Mouse (Mus musculus): Measurements from ENCODE around the gene Ifrd2. TPM values are rescaled to one million over a fixed set of nuclear protein-coding genes. Genes with fewer than 3 reads are reported as not detected.
"Not testable (repeated sequence)": the region's sequence is repeated elsewhere in the genome, so short reads cannot be mapped to it uniquely, and the experiment has no call there.

The Ifrd2 gene
- total RNA-seq, 2 experiments from 2014 or later: 122 to 249 TPM

GRCm38 (mm10) chr9:107551117-107551889 is 36.1 kb upstream of the Ifrd2 start, which contains the start of gene Rassf1:
TSS of gene Rassf1 (plus strand) at chr9:107551555.
- ATAC-seq (replicated peaks; ENCODE audit: low FRiP score, poor library complexity, severe bottlenecking): peak; percentile 53

- ATAC-seq (replicated peaks; ENCODE audit: low FRiP score, poor library complexity, severe bottlenecking): no peak
These were observed 35.5 kb upstream of the Ifrd2 start for GRCm38 (mm10) chr9:107551890-107552355.

GRCm38 (mm10) chr9:107552690-107553393 is 34.6 kb upstream of the Ifrd2 start:
- no peak for ATAC-seq (replicated peaks; ENCODE audit: low FRiP score, poor library complexity, severe bottlenecking)

- no peak for ATAC-seq (replicated peaks; ENCODE audit: low FRiP score, poor library complexity, severe bottlenecking)
These were observed 33.7 kb upstream of the Ifrd2 start for GRCm38 (mm10) chr9:107553541-107554318.

GRCm38 (mm10) chr9:107554319-107554825 is 33.1 kb upstream of the Ifrd2 start:
- ATAC-seq (replicated peaks; ENCODE audit: low FRiP score, poor library complexity, severe bottlenecking): peak; percentile 89

GRCm38 (mm10) chr9:107555031-107555457 is 32.4 kb upstream of the Ifrd2 start:
- 0 out of 2 replicates have a peak, but pooled peaks have one; percentile 1 for ATAC-seq (replicated peaks; ENCODE audit: low FRiP score, poor library complexity, severe bottlenecking)

- ATAC-seq (replicated peaks; ENCODE audit: low FRiP score, poor library complexity, severe bottlenecking): no peak
These were observed 31.7 kb upstream of the Ifrd2 start for GRCm38 (mm10) chr9:107555701-107556100.

- ATAC-seq (replicated peaks; ENCODE audit: low FRiP score, poor library complexity, severe bottlenecking): no peak
These were observed 31.1 kb upstream of the Ifrd2 start for GRCm38 (mm10) chr9:107556346-107556745.

GRCm38 (mm10) chr9:107563029-107563581 is 24.3 kb upstream of the Ifrd2 start, which contains the start of gene Tusc2:
TSS of gene Tusc2 (plus strand) at chr9:107563255.
- peak; percentile 90 for ATAC-seq (replicated peaks; ENCODE audit: low FRiP score, poor library complexity, severe bottlenecking)

GRCm38 (mm10) chr9:107565556-107565955 is 21.9 kb upstream of the Ifrd2 start:
- not testable (repeated sequence) for ATAC-seq (replicated peaks; ENCODE audit: low FRiP score, poor library complexity, severe bottlenecking)

GRCm38 (mm10) chr9:107566041-107566709 is 21.3 kb upstream of the Ifrd2 start:
- ATAC-seq (replicated peaks; ENCODE audit: low FRiP score, poor library complexity, severe bottlenecking): 0 out of 2 replicates have a peak, but pooled peaks have one; percentile 36

- no peak for ATAC-seq (replicated peaks; ENCODE audit: low FRiP score, poor library complexity, severe bottlenecking)
These were observed 20.6 kb upstream of the Ifrd2 start for GRCm38 (mm10) chr9:107566855-107567254.

GRCm38 (mm10) chr9:107567702-107568319 is 19.6 kb upstream of the Ifrd2 start, which contains the start of gene Hyal2:
TSS of gene Hyal2 (plus strand) at chr9:107567945.
- no peak for ATAC-seq (replicated peaks; ENCODE audit: low FRiP score, poor library complexity, severe bottlenecking)

GRCm38 (mm10) chr9:107568331-107569261 is 18.8 kb upstream of the Ifrd2 start:
- ATAC-seq (replicated peaks; ENCODE audit: low FRiP score, poor library complexity, severe bottlenecking): peak; percentile 76

GRCm38 (mm10) chr9:107569270-107569669 is 18.2 kb upstream of the Ifrd2 start:
- peak; percentile 7 for ATAC-seq (replicated peaks; ENCODE audit: low FRiP score, poor library complexity, severe bottlenecking)

GRCm38 (mm10) chr9:107570016-107570415 is 17.4 kb upstream of the Ifrd2 start:
- ATAC-seq (replicated peaks; ENCODE audit: low FRiP score, poor library complexity, severe bottlenecking): no peak

GRCm38 (mm10) chr9:107570845-107571244 is 16.6 kb upstream of the Ifrd2 start:
- ATAC-seq (replicated peaks; ENCODE audit: low FRiP score, poor library complexity, severe bottlenecking): peak; percentile 56

Data from erythroid progenitor cell, adult 5-6 weeks (primary cell).